Mouse (Mus musculus) intestine, embryonic 16.5 days (tissue): ENCODE measurements at regions not wholly inside any gene's neighbourhood (a gene's known extent, or its start where the extent isn't known, plus 50 kb on each side); places are given as distances from the start of the nearest gene placed in this dataset.

ENCODE experiments used
- ATAC-seq: fragments of 200-750 bp; cut with Nextera tagmentation; 2 replicates; pipeline ENCODE4 v1.8.0; 2017; ENCODE audit warnings: moderate TSS enrichment, moderate library complexity
- H3K27ac ChIP-seq: fragments of 300-500 bp; sonication (generic); 2 replicates; pipeline ENCODE4 v1.5.1; 2014; ENCODE audit warnings: mild to moderate bottlenecking, low read length
- H3K27me3 ChIP-seq: fragments of 300-500 bp; sonication (generic); replicated peaks from 2 replicates; pipeline ENCODE4 v1.6.1; 2014; ENCODE audit warnings: low read length, control low read depth, mixed read lengths; ENCODE audit not compliant: control insufficient read depth, insufficient read depth
- H3K36me3 ChIP-seq: fragments of 300-500 bp; sonication (generic); 2 replicates; pipeline ENCODE4 v1.6.1; 2014; ENCODE audit warnings: low read length, control low read depth; ENCODE audit not compliant: control insufficient read depth, insufficient read depth
- H3K4me1 ChIP-seq: fragments of 300-500 bp; sonication (generic); 2 replicates; pipeline ENCODE4 v1.6.1; 2014; ENCODE audit warnings: low read length, control low read depth, mixed read lengths; ENCODE audit not compliant: control insufficient read depth, insufficient read depth
- H3K4me2 ChIP-seq: fragments of 300-500 bp; sonication (generic); 2 replicates; pipeline ENCODE4 v1.6.1; 2014; ENCODE audit warnings: low read depth, low read length, control low read depth
- H3K4me3 ChIP-seq: fragments of 300-500 bp; sonication (generic); 2 replicates; pipeline ENCODE4 v1.5.1; 2014; ENCODE audit warnings: mild to moderate bottlenecking, low read length
- H3K9ac ChIP-seq: fragments of 300-500 bp; sonication (generic); 2 replicates; pipeline ENCODE4 v1.6.1; 2014; ENCODE audit warnings: low read depth, low read length
- H3K9me3 ChIP-seq: fragments of 300-500 bp; sonication (generic); 2 replicates; pipeline ENCODE4 v1.6.1; 2016; ENCODE audit warnings: low read length, control low read depth; ENCODE audit not compliant: control insufficient read depth
- WGBS: fragments of 180-500 bp; shearing (Covaris S2); extraction: QIAGEN DNeasy Blood & Tissue Kit; methylation state at CpG from one replicate; pipeline ENCODE4 v1.1.7; 2014; 5-methylcytosine and 5-hydroxymethylcytosine counted together

DNA sequence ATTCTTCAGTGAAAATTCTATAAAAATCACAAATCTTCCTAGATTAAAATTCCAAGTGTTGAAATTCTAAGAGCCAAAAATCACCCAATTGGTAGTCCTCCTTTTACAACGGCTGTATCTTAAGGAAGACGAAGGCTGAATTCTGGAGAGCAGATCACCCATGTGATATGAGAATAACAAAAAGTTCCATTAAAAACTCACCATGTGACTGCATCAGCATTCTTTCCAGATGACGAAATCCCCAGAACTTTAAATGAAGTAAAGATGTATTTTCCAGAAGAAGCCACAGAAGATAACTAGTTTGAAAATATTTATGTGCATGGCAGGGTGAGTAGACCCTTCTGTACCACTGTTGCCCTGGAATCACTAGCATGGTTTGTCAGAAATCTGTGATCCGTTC is 723.5 kb downstream of the Gm826 start:
- no peak overlapping the region for H3K27ac ChIP-seq
- H3K9me3 ChIP-seq: no peaks in the 10 kb centered on the region
- H3K4me1 ChIP-seq: no peaks in the 10 kb centered on the region
- WGBS: 79% methylated on average over 4 of the region's 4 CpGs
- H3K4me2 ChIP-seq: no peak overlapping the region
- ATAC-seq: no peak
- no peaks in the 10 kb centered on the region for H3K27me3 ChIP-seq
- no peak overlapping the region for H3K9ac ChIP-seq
- H3K4me3 ChIP-seq: no peak overlapping the region
- no peaks in the 10 kb centered on the region for H3K36me3 ChIP-seq

DNA sequence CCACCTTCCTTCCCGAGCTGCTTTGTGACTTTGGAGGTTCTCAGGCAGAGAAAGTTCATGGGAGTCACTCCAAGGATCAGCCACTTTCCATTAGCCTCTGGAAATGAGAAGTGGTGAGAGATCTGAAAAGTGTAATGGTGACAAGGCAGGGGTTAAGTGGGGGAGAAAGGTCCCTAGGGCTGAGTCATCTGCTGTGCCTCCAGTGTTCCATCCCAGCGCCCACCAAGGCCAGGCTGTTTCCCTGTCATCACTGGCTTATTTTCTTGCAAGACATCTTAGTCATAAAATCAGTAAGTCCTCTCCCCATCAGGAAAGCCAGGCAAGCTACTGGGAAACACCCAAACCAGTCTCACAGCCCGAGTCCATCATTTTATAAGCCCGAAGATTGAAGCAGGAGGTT is 717.3 kb downstream of the Gm826 start:
- H3K4me3 ChIP-seq: no peak overlapping the region
- WGBS: 73% methylated on average over 4 of the region's 4 CpGs
- H3K9ac ChIP-seq: no peak overlapping the region
- no peaks in the 10 kb centered on the region for H3K9me3 ChIP-seq
- H3K4me1 ChIP-seq: no peaks in the 10 kb centered on the region
- no peaks in the 10 kb centered on the region for H3K36me3 ChIP-seq
- H3K4me2 ChIP-seq: no peak overlapping the region
- H3K27me3 ChIP-seq: no peaks in the 10 kb centered on the region
- no peak overlapping the region for H3K27ac ChIP-seq
- ATAC-seq: no peak

DNA sequence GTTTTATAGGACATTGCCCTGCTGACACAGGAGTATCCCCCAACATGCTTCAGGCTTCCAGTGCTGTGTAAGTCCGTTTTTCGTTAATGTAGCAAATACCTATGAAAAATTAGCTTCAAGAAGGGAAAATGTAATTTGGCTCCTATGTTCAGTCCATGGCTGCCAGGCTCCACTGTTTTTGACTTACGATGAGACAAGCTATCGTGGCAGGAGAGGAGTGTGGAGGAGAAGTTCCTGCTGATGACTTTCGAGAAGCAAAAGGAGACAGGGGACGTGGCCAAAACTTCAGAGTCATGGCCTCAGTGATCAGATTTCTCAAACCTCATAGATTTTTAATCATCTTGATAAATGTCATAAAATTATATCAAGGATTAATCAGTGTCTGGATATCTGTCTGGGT is 712.7 kb downstream of the Gm826 start:
- no peak for ATAC-seq
- no peak overlapping the region for H3K4me2 ChIP-seq
- no peak overlapping the region for H3K9ac ChIP-seq
- H3K4me3 ChIP-seq: no peak overlapping the region
- H3K9me3 ChIP-seq: no peaks in the 10 kb centered on the region
- no peaks in the 10 kb centered on the region for H3K36me3 ChIP-seq
- H3K4me1 ChIP-seq: no peaks in the 10 kb centered on the region
- WGBS: 86% methylated on average over 6 of the region's 6 CpGs
- H3K27me3 ChIP-seq: no peaks in the 10 kb centered on the region
- no peak overlapping the region for H3K27ac ChIP-seq

DNA sequence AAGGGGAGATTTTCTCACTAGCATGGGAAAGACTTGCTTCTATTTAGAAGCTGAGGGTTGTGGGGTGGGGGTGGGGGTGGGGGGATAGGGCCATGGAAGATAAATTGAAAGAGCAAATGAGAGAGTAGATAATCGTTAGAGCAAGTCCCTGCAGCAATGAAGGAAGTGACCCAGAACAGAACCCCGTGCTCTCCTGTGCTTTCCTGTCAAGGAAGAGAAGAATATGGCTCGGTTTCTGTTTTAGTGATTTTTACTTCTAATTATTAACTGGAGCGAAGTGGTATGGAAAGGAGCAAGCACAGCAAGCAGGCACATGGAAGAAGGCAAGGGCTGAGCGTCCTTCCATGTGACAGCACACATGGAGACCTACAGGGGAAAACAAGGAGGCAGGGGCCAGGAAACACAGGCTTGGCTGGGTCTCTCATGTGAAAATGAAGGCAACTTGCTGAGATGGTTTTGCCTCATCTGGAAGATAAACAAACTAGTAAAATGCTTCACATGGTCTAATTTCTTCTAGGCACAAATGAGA is 711.8 kb downstream of the Gm826 start:
- no peak for ATAC-seq
- Histone ChIP-seq H3K4me2 (no peak overlapping the region), H3K36me3 (no peaks in the 10 kb centered on the region), H3K27me3 (no peaks in the 10 kb centered on the region), H3K27ac (no peak overlapping the region), H3K4me3 (no peak overlapping the region), H3K9ac (no peak overlapping the region), H3K4me1 (no peaks in the 10 kb centered on the region), H3K9me3 (no peaks in the 10 kb centered on the region)
- WGBS: 52% methylated on average over 5 of the region's 5 CpGs

DNA sequence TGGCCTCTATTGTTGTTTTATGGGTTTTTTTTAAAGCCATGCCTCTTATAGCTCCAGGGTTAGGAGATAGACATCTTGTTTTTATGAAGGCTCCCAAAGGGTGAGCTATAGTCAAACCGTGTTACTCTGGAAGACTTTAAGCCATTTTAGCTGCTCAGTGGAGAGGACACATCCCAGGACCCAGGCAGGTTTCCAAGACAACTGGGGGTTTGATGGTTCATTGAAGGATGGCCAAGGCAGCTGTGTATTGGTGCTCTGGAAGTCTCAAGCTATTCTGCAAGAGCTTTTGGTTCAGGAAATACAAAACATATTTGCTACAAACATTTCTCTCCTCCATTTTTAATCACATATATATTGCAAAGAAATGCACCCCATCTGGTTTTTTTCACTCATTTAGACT is 708.7 kb downstream of the Gm826 start:
- no peak overlapping the region for H3K4me3 ChIP-seq
- H3K36me3 ChIP-seq: no peaks in the 10 kb centered on the region
- H3K9ac ChIP-seq: no peak overlapping the region
- no peaks in the 10 kb centered on the region for H3K4me1 ChIP-seq
- H3K27me3 ChIP-seq: no peaks in the 10 kb centered on the region
- ATAC-seq: no peak
- 58% methylated on average over 1 of the region's 1 CpGs for WGBS
- H3K9me3 ChIP-seq: no peaks in the 10 kb centered on the region
- no peak overlapping the region for H3K27ac ChIP-seq
- no peak overlapping the region for H3K4me2 ChIP-seq

DNA sequence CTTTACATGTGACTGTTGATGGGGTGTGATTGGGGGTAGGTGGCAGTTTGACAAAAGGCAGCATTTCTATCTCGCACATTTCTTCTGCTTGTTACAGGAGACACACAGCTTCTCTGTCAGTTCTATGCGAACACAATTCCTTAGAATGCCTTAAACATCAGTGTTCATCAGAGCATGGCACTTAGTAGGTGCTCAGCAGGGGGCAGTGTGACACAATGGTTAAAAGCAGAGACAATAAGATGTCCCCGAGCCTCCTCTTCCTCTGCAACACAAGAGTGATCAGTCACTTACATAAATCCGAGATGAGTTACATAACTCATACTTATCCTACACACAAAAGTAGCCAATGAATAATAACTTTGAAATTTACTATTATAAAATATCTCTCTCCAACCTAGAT is 688.1 kb downstream of the Gm826 start:
- H3K4me2 ChIP-seq: no peak overlapping the region
- no peak overlapping the region for H3K4me3 ChIP-seq
- H3K27ac ChIP-seq: no peak overlapping the region
- no peaks in the 10 kb centered on the region for H3K4me1 ChIP-seq
- 59% methylated on average over 4 of the region's 4 CpGs for WGBS
- no peak for ATAC-seq
- H3K9ac ChIP-seq: no peak overlapping the region
- no peaks in the 10 kb centered on the region for H3K9me3 ChIP-seq
- H3K27me3 ChIP-seq: no peaks in the 10 kb centered on the region
- H3K36me3 ChIP-seq: no peaks in the 10 kb centered on the region

DNA sequence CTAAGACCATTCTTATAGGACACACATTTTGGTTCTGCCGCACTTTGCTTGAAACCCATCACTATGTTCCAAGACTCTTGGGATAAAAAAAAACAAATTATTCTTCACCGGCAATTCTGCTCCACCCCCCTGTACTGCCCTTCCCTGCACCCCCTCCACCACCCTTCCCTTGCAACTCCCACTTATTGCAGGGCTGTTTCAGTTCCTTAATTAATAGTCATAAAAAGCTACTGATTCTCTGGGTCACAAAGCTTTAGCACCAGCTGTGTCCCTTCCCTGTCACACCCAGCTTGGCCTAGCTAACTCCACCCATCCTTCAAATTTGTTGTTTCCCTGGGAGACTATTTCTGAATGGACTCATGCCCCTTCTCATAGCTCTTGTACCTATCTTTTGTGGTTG is 687.4 kb downstream of the Gm826 start:
- no peak for ATAC-seq
- Histone ChIP-seq H3K4me3 (no peak overlapping the region), H3K9ac (no peak overlapping the region), H3K4me2 (no peak overlapping the region), H3K4me1 (no peaks in the 10 kb centered on the region), H3K27ac (no peak overlapping the region), H3K36me3 (no peaks in the 10 kb centered on the region), H3K27me3 (no peaks in the 10 kb centered on the region), H3K9me3 (no peaks in the 10 kb centered on the region)
- whole genome bisulfite sequencing: 84% methylated on average over 2 of the region's 2 CpGs

DNA sequence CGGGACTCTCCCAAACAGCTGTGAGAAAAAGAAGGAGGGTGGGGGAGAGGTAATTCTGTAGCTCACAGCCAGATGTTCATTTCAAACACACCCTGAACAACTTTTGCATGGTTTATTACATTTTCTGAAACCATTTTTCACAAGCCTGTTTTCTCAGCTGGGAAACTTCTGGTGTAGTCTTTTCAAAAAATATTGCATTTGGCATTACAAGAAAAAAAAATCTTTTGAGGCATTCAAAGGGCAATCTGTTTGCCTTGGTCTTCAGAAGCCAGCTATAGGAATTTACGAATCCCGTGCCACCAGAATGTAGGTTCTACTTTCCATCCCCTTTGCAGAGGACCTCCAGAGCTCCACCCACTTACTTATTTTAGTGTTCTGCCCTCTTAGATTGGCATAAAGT is 681.7 kb downstream of the Gm826 start:
- no peaks in the 10 kb centered on the region for H3K4me1 ChIP-seq
- no peak overlapping the region for H3K4me2 ChIP-seq
- no peak for ATAC-seq
- H3K4me3 ChIP-seq: no peak overlapping the region
- H3K36me3 ChIP-seq: no peaks in the 10 kb centered on the region
- no peak overlapping the region for H3K9ac ChIP-seq
- no peak overlapping the region for H3K27ac ChIP-seq
- WGBS: 75% methylated on average over 3 of the region's 3 CpGs
- H3K9me3 ChIP-seq: no peaks in the 10 kb centered on the region
- H3K27me3 ChIP-seq: no peaks in the 10 kb centered on the region

DNA sequence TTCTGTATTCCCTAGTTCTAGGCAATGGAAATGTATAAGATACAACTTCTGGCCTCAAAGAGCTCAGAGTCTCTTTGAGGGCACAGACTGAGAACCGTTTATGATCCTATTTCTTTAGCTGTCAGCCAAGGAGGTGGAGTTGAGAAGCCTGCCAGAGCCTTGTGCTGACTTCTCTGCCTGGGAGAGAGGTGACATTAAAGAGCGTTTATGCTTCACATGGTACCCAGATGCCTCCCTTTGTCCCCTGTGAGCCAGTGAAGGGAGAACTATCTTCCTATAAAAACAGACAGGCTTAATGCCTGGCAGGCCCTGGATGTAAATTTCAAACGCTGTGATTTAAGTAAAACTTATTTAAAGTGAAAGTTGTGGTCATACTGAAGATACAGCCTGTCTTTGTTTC is 657.1 kb downstream of the Gm826 start:
- H3K4me3 ChIP-seq: no peak overlapping the region
- 25% methylated on average over 3 of the region's 3 CpGs for WGBS
- no peak overlapping the region for H3K27ac ChIP-seq
- 0 out of 2 replicates have a peak, but pooled peaks cover 2% of the 10 kb centered on the region for H3K4me1 ChIP-seq
- H3K36me3 ChIP-seq: no peaks in the 10 kb centered on the region
- H3K9ac ChIP-seq: no peak overlapping the region
- H3K27me3 ChIP-seq: no peaks in the 10 kb centered on the region
- no peak overlapping the region for H3K4me2 ChIP-seq
- no peak for ATAC-seq
- H3K9me3 ChIP-seq: no peaks in the 10 kb centered on the region

DNA sequence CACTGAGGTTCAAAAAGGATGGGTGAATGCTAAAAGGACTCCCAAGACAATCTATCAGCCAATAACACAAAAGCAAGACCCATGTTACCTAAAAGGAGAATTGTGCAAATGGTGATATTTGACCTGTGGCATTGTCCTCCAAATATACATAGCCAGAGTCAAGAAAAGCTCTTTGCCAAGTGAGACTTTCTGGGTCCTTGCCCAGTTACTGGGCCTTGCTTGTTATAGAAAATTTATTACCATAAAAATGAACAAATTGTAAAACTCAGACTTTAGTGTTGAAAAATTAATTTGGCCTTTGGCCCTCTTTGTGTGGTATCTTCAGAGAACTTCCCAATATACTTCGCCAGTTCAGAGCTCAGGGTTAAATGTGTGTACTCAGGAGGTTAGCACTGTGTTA is 653.3 kb downstream of the Gm826 start:
- H3K9ac ChIP-seq: no peak overlapping the region
- no peaks in the 10 kb centered on the region for H3K27me3 ChIP-seq
- H3K4me1 ChIP-seq: 0 out of 2 replicates have a peak, but pooled peaks cover 2% of the 10 kb centered on the region
- no peak for ATAC-seq
- H3K36me3 ChIP-seq: no peaks in the 10 kb centered on the region
- H3K9me3 ChIP-seq: no peaks in the 10 kb centered on the region
- H3K4me3 ChIP-seq: no peak overlapping the region
- 57% methylated on average over 1 of the region's 1 CpGs for WGBS
- no peak overlapping the region for H3K4me2 ChIP-seq
- H3K27ac ChIP-seq: no peak overlapping the region
